Mouse (Mus musculus) hindbrain, embryonic 10.5 days (tissue): Measurements from ENCODE around the gene Dgcr8. TPM values are rescaled to one million over a fixed set of nuclear protein-coding genes. Genes with fewer than 3 reads are reported as not detected.

Experiments used
- DNase-seq: peaks from one replicate; pipeline ENCODE4 v3.0.0-alpha.2; 2017; ENCODE audit warnings: low spot score
- H3K27ac ChIP-seq: fragments of 300-500 bp; sonication (generic); 2 replicates; pipeline ENCODE4 v1.5.1; 2016; ENCODE audit warnings: mild to moderate bottlenecking, moderate library complexity
- H3K27me3 ChIP-seq: fragments of 300-500 bp; sonication (generic); 2 replicates; pipeline ENCODE4 v1.6.1; 2016; ENCODE audit warnings: mild to moderate bottlenecking; ENCODE audit not compliant: poor library complexity, insufficient read depth, severe bottlenecking
- H3K36me3 ChIP-seq: fragments of 300-500 bp; sonication (generic); 2 replicates; pipeline ENCODE4 v1.6.1; 2016; ENCODE audit warnings: mild to moderate bottlenecking, moderate library complexity
- H3K4me1 ChIP-seq: fragments of 300-500 bp; sonication (generic); replicated peaks from 2 replicates; pipeline ENCODE4 v1.6.1; 2016; ENCODE audit warnings: mild to moderate bottlenecking
- H3K4me3 ChIP-seq: fragments of 300-500 bp; sonication (generic); 2 replicates; pipeline ENCODE4 v1.5.1; 2016; ENCODE audit warnings: mild to moderate bottlenecking, moderate library complexity
- H3K9me3 ChIP-seq: fragments of 300-500 bp; sonication (generic); 2 replicates; pipeline ENCODE4 v1.6.1; 2016; ENCODE audit warnings: mild to moderate bottlenecking, moderate library complexity
- WGBS: fragments of 180-500 bp; shearing (Covaris S2); methylation state at CpG from one replicate; pipeline ENCODE4 v1.1.7; 2016; 5-methylcytosine and 5-hydroxymethylcytosine counted together
- polyA plus RNA-seq: library from polyadenylated mRNA; unstranded; fragments of >200 nt; fragmentation: Nextera tagmentation; extraction: Ambion mirVana; gene quantifications from 2 replicates; pipeline ENCODE4 v1.2.1, GENCODE M21; 2016

Dgcr8 gene
- polyA plus RNA-seq, 1 experiment from 2014 or later = 37.4 TPM

DNA sequence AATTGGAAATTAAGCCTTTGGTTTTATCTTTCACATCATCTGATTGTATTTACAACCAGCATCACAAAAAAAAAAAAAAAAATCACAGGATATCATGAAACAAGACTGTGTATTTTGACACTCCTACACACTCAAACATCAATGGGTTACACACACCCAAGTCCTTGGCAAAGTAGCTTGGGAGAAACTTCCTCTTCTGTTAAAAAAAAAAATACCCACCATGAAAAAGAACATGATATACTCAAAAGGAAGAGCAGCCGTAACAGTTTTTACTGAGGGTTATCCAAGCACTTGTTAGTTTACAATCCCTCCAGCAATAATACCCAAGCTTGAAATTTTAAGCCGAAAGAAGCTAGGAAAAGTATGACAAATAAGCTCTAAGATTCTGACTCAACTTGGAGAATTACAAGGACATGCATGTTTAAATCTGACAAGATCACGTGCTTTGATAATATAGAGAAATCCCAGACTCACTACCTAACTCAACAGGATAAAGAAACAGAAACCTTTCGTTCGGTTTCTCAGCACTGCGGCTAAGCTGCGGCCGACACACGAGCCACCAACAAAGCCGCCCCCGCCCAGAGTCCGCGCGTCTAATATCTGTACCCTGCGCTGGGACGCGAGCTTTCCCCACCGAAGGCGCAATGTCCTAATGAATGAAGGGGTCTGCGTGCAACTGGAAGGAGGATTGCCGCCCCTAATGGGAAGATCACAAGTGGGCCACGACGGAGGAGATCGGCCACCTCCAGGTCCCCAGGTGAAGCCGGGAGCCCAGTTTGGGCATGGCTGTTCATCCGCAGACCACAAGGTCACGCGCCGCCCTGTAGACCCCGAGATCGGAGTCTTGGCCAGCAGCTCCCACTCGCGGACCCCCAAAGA is 41.3 kb downstream of the Dgcr8 start:
- Histone ChIP-seq H3K9me3 (no peaks in the 10 kb centered on the region), H3K27ac (peak overlapping the region; percentile 98), H3K27me3 (no peaks in the 10 kb centered on the region), H3K36me3 (peaks cover 77% of the 10 kb centered on the region), H3K4me3 (peak overlapping the region; percentile 95), H3K4me1 (peaks cover 49% of the 10 kb centered on the region)
- DNase-seq = no peak
- 1% methylated on average over 33 of the region's 33 CpGs for WGBS

DNA sequence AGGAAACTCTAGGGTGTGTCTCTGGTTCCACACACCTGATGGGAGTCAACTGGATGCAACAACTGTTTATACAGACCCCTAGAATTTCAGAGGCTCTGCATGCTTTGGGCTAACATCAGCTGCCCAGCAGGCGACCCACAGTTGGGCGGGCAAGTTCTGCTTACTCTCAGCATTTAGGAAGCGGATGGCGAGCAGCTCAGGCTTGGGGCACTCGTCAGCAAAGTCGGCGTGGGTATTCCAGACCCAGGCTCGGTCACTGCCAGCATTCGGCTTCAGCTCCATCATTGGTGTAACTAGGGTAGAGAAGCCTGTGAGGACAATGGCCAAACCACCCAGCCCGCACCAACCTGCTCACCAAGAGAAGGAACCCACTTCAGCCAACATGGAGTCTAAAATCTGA is 47.5 kb downstream of the Dgcr8 start:
- H3K27me3 ChIP-seq = no peaks in the 10 kb centered on the region
- WGBS = 93% methylated on average over 10 of the region's 10 CpGs
- H3K36me3 ChIP-seq = peaks cover 94% of the 10 kb centered on the region
- H3K4me1 ChIP-seq = peaks cover 13% of the 10 kb centered on the region
- DNase-seq = no peak
- H3K27ac ChIP-seq = no peak overlapping the region
- no peak overlapping the region for H3K4me3 ChIP-seq
- no peaks in the 10 kb centered on the region for H3K9me3 ChIP-seq

DNA sequence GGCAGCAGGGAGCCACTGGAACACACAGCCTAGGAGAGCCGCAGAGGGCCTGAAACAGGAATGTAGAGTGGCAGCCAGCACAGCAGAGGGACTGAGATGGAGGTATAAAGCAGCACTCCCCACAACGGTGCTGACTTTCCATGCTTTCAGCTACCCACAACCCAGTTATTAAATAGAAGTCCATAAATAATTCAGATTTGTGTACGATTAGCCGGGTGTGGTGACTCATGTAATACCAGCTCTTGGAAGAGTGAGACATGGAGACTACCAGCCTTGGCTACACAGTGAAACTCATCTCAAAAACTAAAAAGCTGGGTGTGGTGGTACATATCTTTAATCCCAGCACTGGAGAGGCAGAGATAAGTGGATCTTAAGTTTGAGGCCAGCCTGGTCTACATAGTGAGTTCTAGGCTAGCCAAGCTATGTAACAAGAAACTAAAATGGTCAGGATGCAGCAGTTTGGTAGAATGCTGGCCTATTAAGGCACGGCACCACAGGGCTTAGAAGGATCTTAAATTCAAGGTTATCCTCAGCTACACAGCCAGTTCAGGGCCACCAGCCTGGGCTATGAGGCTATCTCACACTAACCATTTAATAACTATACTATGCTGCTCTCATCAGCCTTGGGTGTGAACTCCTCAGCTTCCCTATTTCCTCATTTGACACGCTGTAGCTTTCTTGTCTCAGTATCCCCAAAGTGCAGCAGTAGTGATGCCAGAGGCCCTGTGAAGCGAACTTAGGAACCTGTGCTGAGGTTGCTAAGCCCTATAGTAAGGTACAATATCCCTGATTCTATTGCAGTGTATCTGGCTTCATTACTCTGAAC is 52.2 kb downstream of the Dgcr8 start:
- Histone ChIP-seq H3K9me3 (no peaks in the 10 kb centered on the region), H3K27me3 (no peaks in the 10 kb centered on the region), H3K4me3 (no peak overlapping the region), H3K4me1 (peaks cover 31% of the 10 kb centered on the region), H3K36me3 (peaks cover 51% of the 10 kb centered on the region), H3K27ac (no peak overlapping the region)
- 77% methylated on average over 7 of the region's 7 CpGs for WGBS
- no peak for DNase-seq

DNA sequence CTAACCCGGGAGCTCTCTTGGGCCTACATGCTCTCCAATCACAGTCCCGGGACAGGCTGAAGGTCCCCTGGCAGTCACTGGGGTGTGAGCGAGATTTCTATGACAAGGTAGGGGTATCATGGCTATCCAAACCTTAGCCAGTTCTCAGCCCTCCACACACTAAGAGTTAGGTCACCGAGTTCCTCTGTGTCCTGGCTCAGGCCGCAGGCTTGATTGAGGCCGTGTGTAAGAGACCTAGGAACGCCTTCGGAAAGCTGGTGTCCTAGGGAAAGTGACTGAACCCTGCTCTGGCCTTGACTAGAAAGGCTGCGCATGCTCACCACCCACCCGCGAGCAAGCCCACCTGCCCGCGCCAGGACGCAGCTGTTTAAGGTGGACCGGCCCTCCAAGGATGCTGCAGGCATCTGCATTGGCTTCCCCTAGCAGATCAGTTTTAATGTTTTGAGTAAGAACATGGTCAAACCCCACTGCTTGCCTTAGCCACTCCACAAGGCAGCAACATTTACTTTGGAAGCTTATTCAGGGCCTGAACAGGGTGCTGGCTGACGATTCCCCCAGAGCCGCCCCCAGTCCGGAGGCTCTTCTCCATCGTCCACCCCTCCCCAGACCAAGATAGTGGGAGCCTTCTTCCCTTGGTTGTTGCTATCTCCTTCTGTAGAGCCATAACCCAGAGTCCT is 53.5 kb downstream of the Dgcr8 start:
- 8% methylated on average over 19 of the region's 19 CpGs for WGBS
- Histone ChIP-seq H3K4me3 (peak overlapping the region; percentile 88), H3K4me1 (peaks cover 31% of the 10 kb centered on the region), H3K27ac (peak overlapping the region; percentile 91), H3K27me3 (no peaks in the 10 kb centered on the region), H3K36me3 (peaks cover 38% of the 10 kb centered on the region), H3K9me3 (no peaks in the 10 kb centered on the region)
- DNase-seq = peak; percentile 72

DNA sequence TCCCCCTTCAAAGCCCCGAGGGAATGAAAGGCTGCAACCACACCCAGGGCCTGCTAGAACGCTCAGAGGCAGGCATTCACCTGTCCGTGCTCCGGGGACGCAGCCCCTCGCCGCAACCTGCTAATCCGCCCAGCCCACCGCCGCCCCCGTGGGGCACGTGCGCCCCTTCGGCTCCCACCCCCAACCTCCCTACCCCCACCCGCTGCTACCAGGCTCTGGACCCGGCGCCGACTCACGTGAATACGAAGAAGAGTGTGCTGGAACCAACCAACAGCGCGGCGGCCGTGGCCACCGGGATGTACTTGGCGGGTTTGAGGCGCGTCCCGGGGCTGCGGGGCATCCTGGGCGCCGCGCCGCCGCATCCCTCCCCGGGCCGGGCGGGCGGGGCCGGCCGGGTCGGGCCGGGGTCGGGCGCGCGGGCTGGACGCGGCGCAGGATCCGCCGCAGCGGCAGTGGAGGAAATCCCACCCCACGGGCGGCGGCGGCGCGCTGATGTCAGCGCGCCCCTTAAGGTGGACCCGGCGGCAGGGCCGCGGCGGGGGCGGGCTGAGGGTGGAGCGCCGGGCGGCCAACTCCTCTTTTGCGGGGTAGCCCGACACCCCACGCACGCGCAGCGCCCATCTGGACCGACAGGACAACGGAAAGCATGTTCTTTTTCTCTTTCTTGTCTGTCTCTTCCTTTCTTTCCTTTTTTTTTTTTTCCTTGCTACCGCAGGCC is 54.2 kb downstream of the Dgcr8 start, which contains the start of gene Zdhhc8:
TSS of gene Zdhhc8 (minus strand) at position 466 of the 718 bp plus-strand sequence.
- peak within 1 kb of the TSS; percentile 91 for H3K27ac ChIP-seq
- H3K4me1 ChIP-seq = peaks cover 31% of the 10 kb centered on the region
- under 1% methylated on average over 79 of the region's 79 CpGs for WGBS
- DNase-seq = peak; percentile 66
- H3K36me3 ChIP-seq = peaks cover 31% of the 10 kb centered on the region
- no peaks in the 10 kb centered on the region for H3K27me3 ChIP-seq
- H3K4me3 ChIP-seq = peak within 1 kb of the TSS; percentile 88
- H3K9me3 ChIP-seq = no peaks in the 10 kb centered on the region

DNA sequence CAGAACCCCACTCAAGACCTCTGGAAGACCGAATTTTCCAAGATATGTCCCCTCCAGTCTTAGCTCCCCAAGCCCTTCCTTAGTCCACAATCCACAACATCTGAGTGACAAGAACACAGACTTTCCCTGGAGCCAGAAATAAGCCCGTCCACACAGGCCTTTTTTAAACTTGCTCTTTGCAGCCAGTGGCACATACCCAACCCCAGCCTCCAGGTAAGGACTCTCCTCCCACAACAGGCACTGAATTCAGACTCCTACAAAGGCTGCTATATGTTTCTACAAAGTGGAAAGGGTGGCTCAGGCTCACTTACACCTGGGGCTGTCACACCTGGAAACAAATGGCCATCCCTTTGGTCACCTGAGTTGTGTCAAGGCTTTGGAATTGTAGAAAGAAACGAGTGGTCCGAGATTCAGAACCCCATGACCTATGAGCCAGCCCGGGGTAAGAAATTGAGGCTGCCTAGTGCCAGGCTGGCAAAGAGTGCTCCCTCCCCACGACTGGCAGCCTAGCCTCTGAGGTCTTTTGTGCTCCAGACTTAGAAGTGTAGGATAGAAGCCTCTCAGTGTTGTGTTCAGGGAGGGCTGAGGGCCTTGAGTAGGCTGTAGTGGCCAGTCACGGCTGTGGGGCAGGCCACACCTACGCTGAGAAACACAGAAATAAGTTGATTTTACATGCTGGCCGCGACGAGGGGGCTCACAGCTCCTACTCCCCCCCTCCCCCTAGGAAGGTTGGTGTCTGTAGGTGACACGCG is 55.0 kb downstream of the Dgcr8 start:
- Histone ChIP-seq H3K9me3 (no peaks in the 10 kb centered on the region), H3K27me3 (no peaks in the 10 kb centered on the region), H3K4me3 (peak overlapping the region; percentile 88), H3K4me1 (peaks cover 38% of the 10 kb centered on the region), H3K27ac (peak overlapping the region; percentile 91), H3K36me3 (peaks cover 27% of the 10 kb centered on the region)
- no peak for DNase-seq
- WGBS = 24% methylated on average over 13 of the region's 13 CpGs

DNA sequence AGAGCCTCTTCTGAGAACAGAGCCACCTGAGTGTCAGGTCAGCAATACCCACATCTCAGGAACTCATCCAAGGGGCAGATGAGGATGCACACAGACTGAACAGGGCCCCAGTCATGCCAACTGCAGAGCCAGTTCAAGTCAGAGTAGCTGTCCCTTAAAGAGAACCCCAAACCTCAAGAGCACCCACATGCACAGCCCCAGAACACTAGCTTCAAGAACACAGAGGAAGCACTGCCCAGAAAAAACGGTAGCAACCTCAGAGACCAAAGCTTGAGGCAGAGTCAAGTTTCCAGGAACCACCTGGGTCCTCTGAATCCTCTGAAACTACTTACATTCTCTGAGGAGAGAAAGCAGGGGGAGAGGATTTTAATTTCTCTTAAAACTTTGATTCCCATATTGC is 55.6 kb downstream of the Dgcr8 start:
- Histone ChIP-seq H3K4me3 (peak overlapping the region; percentile 88), H3K27ac (no peak overlapping the region), H3K9me3 (no peaks in the 10 kb centered on the region), H3K4me1 (peaks cover 38% of the 10 kb centered on the region), H3K36me3 (peaks cover 27% of the 10 kb centered on the region), H3K27me3 (no peaks in the 10 kb centered on the region)
- DNase-seq = no peak
- 54% methylated on average over 1 of the region's 1 CpGs for WGBS

DNA sequence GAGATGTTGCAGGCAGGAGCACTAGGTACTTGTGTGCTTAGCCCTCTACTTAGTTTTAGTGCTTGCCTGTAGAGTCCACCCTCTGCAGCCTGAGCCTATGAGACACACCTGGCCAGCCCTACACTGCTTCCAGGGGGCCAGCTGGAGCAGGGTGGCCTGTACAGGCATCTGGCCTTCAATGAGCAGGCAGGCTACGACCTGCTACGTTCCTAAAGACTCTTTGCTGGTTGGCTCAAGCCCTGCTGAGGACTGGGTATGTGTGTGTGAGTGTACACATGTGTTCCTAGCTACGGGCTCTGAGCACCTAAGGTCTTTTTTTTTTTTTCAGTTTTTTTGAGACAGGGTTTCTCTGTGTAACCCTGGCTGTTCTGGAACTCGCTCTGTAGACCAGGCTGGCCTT is 57.6 kb downstream of the Dgcr8 start:
- Histone ChIP-seq H3K36me3 (peaks cover 34% of the 10 kb centered on the region), H3K4me1 (peaks cover 36% of the 10 kb centered on the region), H3K9me3 (no peaks in the 10 kb centered on the region), H3K27me3 (no peaks in the 10 kb centered on the region), H3K4me3 (no peak overlapping the region), H3K27ac (no peak overlapping the region)
- WGBS = 87% methylated on average over 4 of the region's 4 CpGs
- no peak for DNase-seq

DNA sequence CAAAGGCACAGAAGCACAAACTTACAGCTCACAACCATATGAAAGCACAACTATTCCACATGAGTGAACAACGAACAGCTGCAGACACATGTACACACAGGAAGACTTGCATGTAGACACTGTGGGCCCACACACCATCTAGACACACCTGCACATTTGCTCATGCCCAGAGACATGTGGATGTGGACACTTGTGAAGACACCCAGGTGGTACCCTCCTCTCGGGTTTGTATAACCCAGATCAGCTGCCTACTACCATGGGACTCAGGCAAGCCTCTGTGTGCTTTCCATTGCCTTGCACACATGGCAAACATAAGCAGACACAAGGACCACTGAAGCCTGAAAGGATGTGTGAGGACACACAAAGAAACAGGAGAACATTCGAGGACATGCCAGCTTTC is 58.0 kb downstream of the Dgcr8 start:
- H3K27me3 ChIP-seq = no peaks in the 10 kb centered on the region
- DNase-seq = no peak
- peaks cover 38% of the 10 kb centered on the region for H3K36me3 ChIP-seq
- WGBS = 86% methylated on average over 3 of the region's 3 CpGs
- no peak overlapping the region for H3K27ac ChIP-seq
- H3K4me1 ChIP-seq = peaks cover 32% of the 10 kb centered on the region
- H3K9me3 ChIP-seq = no peaks in the 10 kb centered on the region
- no peak overlapping the region for H3K4me3 ChIP-seq

DNA sequence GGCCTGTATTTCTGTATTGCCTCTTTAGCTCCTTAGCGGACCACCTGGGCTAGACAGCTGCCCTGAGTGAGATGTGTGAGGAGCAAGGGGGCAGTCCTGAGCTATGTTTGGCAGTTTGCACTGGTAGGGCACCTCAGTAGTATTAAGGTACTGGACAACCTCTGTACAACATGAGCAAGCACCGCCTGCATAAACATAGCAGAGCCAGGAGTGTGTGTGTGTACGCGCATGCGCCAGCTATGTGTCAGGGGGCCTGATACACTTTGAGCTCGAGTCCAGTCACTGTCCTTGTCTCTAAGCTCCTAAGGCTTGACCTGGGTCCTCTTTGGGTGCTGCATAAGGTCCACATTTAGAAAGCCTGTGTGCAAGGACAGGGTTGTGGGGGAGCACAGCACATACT is 58.4 kb downstream of the Dgcr8 start:
- Histone ChIP-seq H3K9me3 (no peaks in the 10 kb centered on the region), H3K27ac (no peak overlapping the region), H3K4me3 (no peak overlapping the region), H3K4me1 (peaks cover 27% of the 10 kb centered on the region), H3K27me3 (no peaks in the 10 kb centered on the region), H3K36me3 (peaks cover 42% of the 10 kb centered on the region)
- DNase-seq = no peak
- 92% methylated on average over 6 of the region's 6 CpGs for WGBS

DNA sequence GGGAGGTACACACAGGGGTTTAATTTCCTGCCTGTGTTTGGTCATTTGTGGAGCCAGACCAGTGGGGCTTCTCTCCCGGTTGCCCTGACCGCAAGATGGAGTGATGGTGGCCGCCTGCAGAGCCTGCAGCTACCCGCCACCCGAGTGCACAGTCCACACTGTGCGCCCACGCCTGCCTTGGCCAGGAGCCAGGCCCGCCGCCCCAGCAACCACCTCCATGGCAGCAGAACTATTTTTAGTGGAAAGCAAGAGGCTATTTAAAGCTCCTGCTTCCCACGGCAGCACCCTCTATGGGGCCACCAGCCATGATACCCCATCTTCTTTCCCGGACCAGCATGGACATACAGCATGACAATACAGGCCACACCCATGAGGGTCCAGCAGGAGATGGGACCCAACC is 59.4 kb downstream of the Dgcr8 start:
- no peak for DNase-seq
- H3K4me1 ChIP-seq = peaks cover 24% of the 10 kb centered on the region
- H3K4me3 ChIP-seq = no peak overlapping the region
- peaks cover 52% of the 10 kb centered on the region for H3K36me3 ChIP-seq
- no peak overlapping the region for H3K27ac ChIP-seq
- no peaks in the 10 kb centered on the region for H3K9me3 ChIP-seq
- no peaks in the 10 kb centered on the region for H3K27me3 ChIP-seq
- 89% methylated on average over 11 of the region's 11 CpGs for WGBS

DNA sequence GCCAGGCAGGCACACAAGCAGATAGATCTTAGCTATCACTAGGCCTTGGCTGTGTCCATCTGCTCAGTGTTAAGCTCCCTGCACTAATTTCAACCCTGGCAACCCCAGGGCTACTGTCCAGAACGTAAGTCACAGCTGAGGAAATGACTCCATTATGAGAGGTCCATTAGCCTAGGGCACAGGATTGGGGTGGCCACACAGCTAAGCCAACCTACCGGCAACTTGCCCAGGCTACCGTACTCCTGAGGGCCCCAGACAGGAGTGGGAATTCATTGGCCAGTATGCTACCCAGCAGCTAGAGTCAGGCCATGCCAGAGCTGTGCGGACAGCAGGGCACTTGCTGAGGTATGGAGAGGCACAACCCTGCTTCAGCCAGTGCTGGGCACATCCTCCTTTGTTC is 60.2 kb downstream of the Dgcr8 start:
- peaks cover 16% of the 10 kb centered on the region for H3K4me1 ChIP-seq
- H3K36me3 ChIP-seq = peaks cover 60% of the 10 kb centered on the region
- no peaks in the 10 kb centered on the region for H3K27me3 ChIP-seq
- H3K4me3 ChIP-seq = no peak overlapping the region
- H3K9me3 ChIP-seq = no peaks in the 10 kb centered on the region
- DNase-seq = no peak
- WGBS = 93% methylated on average over 4 of the region's 4 CpGs
- H3K27ac ChIP-seq = no peak overlapping the region
